Mouse (Mus musculus) small intestine, adult 2 months (tissue): ENCODE results near the gene Itga2b. TPM values are rescaled to one million over a fixed set of nuclear protein-coding genes. Genes with fewer than 3 reads are reported as not detected.

ENCODE experiments used
- H3K27ac ChIP-seq: fragments of 200-500 bp; 2 replicates; pipeline ENCODE4 v1.5.1; 2012; ENCODE audit warnings: low read depth, low read length, control low read depth, inconsistent platforms; ENCODE audit not compliant: insufficient read depth
- H3K27me3 ChIP-seq: fragments of 200-500 bp; 2 replicates; pipeline ENCODE4 v1.6.1; 2012; ENCODE audit warnings: mild to moderate bottlenecking, moderate library complexity, low read length, inconsistent platforms; ENCODE audit not compliant: control insufficient read depth, insufficient read depth
- H3K36me3 ChIP-seq: fragments of 200-500 bp; 2 replicates; pipeline ENCODE4 v1.6.1; 2012; ENCODE audit warnings: mild to moderate bottlenecking, low read length, control low read depth, inconsistent platforms; ENCODE audit not compliant: control insufficient read depth, insufficient read depth
- H3K4me1 ChIP-seq: fragments of 200-500 bp; 2 replicates; pipeline ENCODE4 v1.6.1; 2012; ENCODE audit warnings: low read length, inconsistent platforms, mixed read lengths; ENCODE audit not compliant: control insufficient read depth, insufficient read depth, insufficient read length
- H3K4me3 ChIP-seq: fragments of 200-500 bp; 2 replicates; pipeline ENCODE4 v1.5.1; 2012; ENCODE audit warnings: low read depth, mild to moderate bottlenecking, control low read depth, inconsistent platforms, low read length, moderate library complexity
- CTCF ChIP-seq: fragments of 200-500 bp; IDR thresholded peaks from 2 replicates; pipeline ENCODE4 v1.5.1; 2012; ENCODE audit warnings: low read depth, mild to moderate bottlenecking, control low read depth, inconsistent platforms, low read length, moderate library complexity, mixed read lengths; ENCODE audit not compliant: insufficient replicate concordance, insufficient read length; ENCODE audit errors: extremely low read depth
- POLR2A ChIP-seq: fragments of 200-500 bp; IDR thresholded peaks from 2 replicates; pipeline ENCODE4 v1.6.1; 2012; ENCODE audit warnings: low read depth, mild to moderate bottlenecking, control low read depth, inconsistent platforms, low read length, moderate library complexity
- WGBS: fragments of 180-500 bp; shearing (Covaris S2); methylation state at CpG from one replicate; pipeline ENCODE4 v1.1.7; 2018; 5-methylcytosine and 5-hydroxymethylcytosine counted together
- polyA plus RNA-seq: library from polyadenylated mRNA; depleted of rRNA; stranded (reverse); fragments of >200 nt; gene quantifications from 2 replicates; pipeline ENCODE4 v1.2.3, GENCODE M21; 2012

The Itga2b gene
- polyA plus RNA-seq, 1 experiment, result 3.9 TPM

GRCm38 (mm10) chr11:102431018-102431645 lies 38.8 kb downstream of the Itga2b start:
- H3K27me3 ChIP-seq, result no peaks in the 10 kb centered on the region
- WGBS, result under 1% methylated on average over 7 of the region's 7 CpGs
- peak overlapping the region; percentile 85 for H3K4me3 ChIP-seq
- peaks cover 8% of the 10 kb centered on the region; the same call in 1 of the 2 replicates for H3K4me1 ChIP-seq
- TF ChIP-seq POLR2A (peak; percentile 41; the same call in 1 of the 2 replicates), CTCF (peak; percentile 67; the same call in 1 of the 2 replicates)
- H3K36me3 ChIP-seq, result peaks cover 16% of the 10 kb centered on the region
- H3K27ac ChIP-seq, result peak overlapping the region; percentile 65

- no peak for TF ChIP-seq CTCF
- TF ChIP-seq POLR2A, result peak; percentile 31; the same call in 1 of the 2 replicates
- Histone ChIP-seq H3K27me3 (no peaks in the 10 kb centered on the region), H3K4me1 (peaks cover 8% of the 10 kb centered on the region; the same call in 1 of the 2 replicates), H3K36me3 (peaks cover 9% of the 10 kb centered on the region), H3K27ac (peak within 1 kb of the TSS; percentile 65), H3K4me3 (peak within 1 kb of the TSS; percentile 85)
- under 1% methylated on average over 29 of the region's 29 CpGs for WGBS
Measured at GRCm38 (mm10) chr11:102430121-102431017, 39.6 kb downstream of the Itga2b start, which contains the start of gene Grn. Grn (plus strand) TSS chr11:102430315.

- H3K36me3 ChIP-seq, result peaks cover under 1% of the 10 kb centered on the region
- 18% methylated on average over 3 of the region's 3 CpGs for WGBS
- peaks cover 8% of the 10 kb centered on the region; the same call in 1 of the 2 replicates for H3K4me1 ChIP-seq
- TF ChIP-seq CTCF (no peak), POLR2A (no peak)
- no peak overlapping the region; the same call in 1 of the 2 replicates for H3K4me3 ChIP-seq
- H3K27me3 ChIP-seq, result no peaks in the 10 kb centered on the region
- peak overlapping the region; percentile 34; the same call in 1 of the 2 replicates for H3K27ac ChIP-seq
Measured at GRCm38 (mm10) chr11:102429551-102429950, 40.4 kb downstream of the Itga2b start.

- Histone ChIP-seq H3K36me3 (no peaks in the 10 kb centered on the region), H3K4me3 (no peak overlapping the region), H3K27me3 (no peaks in the 10 kb centered on the region), H3K4me1 (peaks cover 8% of the 10 kb centered on the region; the same call in 1 of the 2 replicates), H3K27ac (peak overlapping the region; percentile 34; the same call in 1 of the 2 replicates)
- TF ChIP-seq CTCF, result no peak
- no peak for TF ChIP-seq POLR2A
- WGBS, result 60% methylated on average over 8 of the region's 8 CpGs
Measured at GRCm38 (mm10) chr11:102428981-102429540, 40.9 kb downstream of the Itga2b start.

- Histone ChIP-seq H3K27ac (no peak overlapping the region), H3K27me3 (0 out of 2 replicates have a peak, but pooled peaks cover 4% of the 10 kb centered on the region), H3K36me3 (no peaks in the 10 kb centered on the region), H3K4me1 (no peaks in the 10 kb centered on the region), H3K4me3 (no peak overlapping the region)
- WGBS, result 81% methylated on average over 8 of the region's 8 CpGs
- TF ChIP-seq CTCF, result no peak
- no peak for TF ChIP-seq POLR2A
Measured at GRCm38 (mm10) chr11:102425555-102426316, 44.2 kb downstream of the Itga2b start.

GRCm38 (mm10) chr11:102424666-102425065 lies 45.3 kb downstream of the Itga2b start:
- no peak for TF ChIP-seq POLR2A
- no peak for TF ChIP-seq CTCF
- WGBS, result 85% methylated on average over 6 of the region's 6 CpGs
- H3K4me1 ChIP-seq, result no peaks in the 10 kb centered on the region
- H3K4me3 ChIP-seq, result no peak overlapping the region
- H3K27me3 ChIP-seq, result peaks cover 5% of the 10 kb centered on the region; the same call in 1 of the 2 replicates
- H3K27ac ChIP-seq, result no peak overlapping the region
- H3K36me3 ChIP-seq, result no peaks in the 10 kb centered on the region
